Mouse (Mus musculus) heart, postnatal 0 days (tissue): ENCODE measurements around the gene Hoxc13. TPM values are rescaled to one million over a fixed set of nuclear protein-coding genes. Genes with fewer than 3 reads are reported as not detected.

Experiments
- ATAC-seq: fragments of 200-750 bp; cut with Nextera tagmentation; 2 replicates; pipeline ENCODE4 v1.8.0; 2017; ENCODE audit warnings: low read depth, moderate number of reproducible peaks, moderate library complexity; ENCODE audit not compliant: insufficient read depth
- DNase-seq: peaks from one replicate; pipeline ENCODE4 v3.0.0-alpha.2; 2016; ENCODE audit warnings: low spot score
- H3K27ac ChIP-seq: fragments of 300-500 bp; sonication (generic); 2 replicates; pipeline ENCODE4 v1.5.1; 2014; ENCODE audit warnings: low read depth, mild to moderate bottlenecking
- H3K27me3 ChIP-seq: fragments of 300-500 bp; sonication (generic); 2 replicates; pipeline ENCODE4 v1.6.1; 2014; ENCODE audit warnings: low read length, mixed read lengths; ENCODE audit not compliant: control insufficient read depth, insufficient read depth
- H3K36me3 ChIP-seq: fragments of 300-500 bp; sonication (generic); replicated peaks from 2 replicates; pipeline ENCODE4 v1.6.1; 2014; ENCODE audit warnings: low read length, mixed read lengths; ENCODE audit not compliant: control insufficient read depth, insufficient read depth
- H3K4me1 ChIP-seq: fragments of 300-500 bp; sonication (generic); 2 replicates; pipeline ENCODE4 v1.6.1; 2014; ENCODE audit warnings: antibody characterized with exemption; ENCODE audit not compliant: control insufficient read depth, insufficient read depth
- H3K4me2 ChIP-seq: fragments of 300-500 bp; sonication (generic); 2 replicates; pipeline ENCODE4 v1.6.1; 2014; ENCODE audit warnings: low read depth, mild to moderate bottlenecking, low read length, moderate library complexity
- H3K4me3 ChIP-seq: fragments of 300-500 bp; sonication (generic); 2 replicates; pipeline ENCODE4 v1.5.1; 2014; ENCODE audit warnings: low read depth, low read length
- H3K9ac ChIP-seq: fragments of 300-500 bp; sonication (generic); replicated peaks from 2 replicates; pipeline ENCODE4 v1.6.1; 2014; ENCODE audit warnings: low read depth, low read length, mixed read lengths
- H3K9me3 ChIP-seq: fragments of 300-500 bp; sonication (generic); replicated peaks from 2 replicates; pipeline ENCODE4 v1.6.1; 2016; ENCODE audit warnings: low read length; ENCODE audit not compliant: control insufficient read depth
- CTCF ChIP-seq: IDR thresholded peaks from 2 replicates; pipeline ENCODE4 v1.5.1; 2016; ENCODE audit warnings: antibody characterized with exemption, control low read depth, low read depth
- EP300 ChIP-seq: IDR thresholded peaks from 2 replicates; pipeline ENCODE4 v1.6.1; 2016; ENCODE audit warnings: antibody characterized with exemption, low read depth
- WGBS: fragments of 180-500 bp; shearing (Covaris S2); extraction: QIAGEN DNeasy Blood & Tissue Kit; methylation state at CpG from one replicate; pipeline ENCODE4 v1.1.7; 2014; 5-methylcytosine and 5-hydroxymethylcytosine counted together
- polyA plus RNA-seq: library from polyadenylated mRNA; unstranded; fragments of >200 nt; fragmentation: Nextera tagmentation; extraction: Ambion mirVana; gene quantifications from 2 replicates; pipeline ENCODE4 v1.2.1, GENCODE M21; 2015
- total RNA-seq: library from RNA; depleted of rRNA; stranded (reverse); fragments of >200 nt; gene quantifications from 2 replicates; pipeline ENCODE4 v1.2.3, GENCODE M21; 2014; ENCODE audit warnings: low replicate concordance

The Hoxc13 gene
- total and polyA plus RNA-seq, 2 experiments from 2014 or later: not detected

GRCm38 (mm10) chr15:102919336-102920180 lies 1.3 kb upstream of the Hoxc13 start:
- H3K4me1 ChIP-seq: no peaks in the 10 kb centered on the region
- H3K27ac ChIP-seq: no peak overlapping the region
- H3K27me3 ChIP-seq: peaks cover 99% of the 10 kb centered on the region
- TF ChIP-seq EP300 (no peak), CTCF (no peak)
- no peak for ATAC-seq
- 6% methylated on average over 12 of the region's 12 CpGs for WGBS
- no peak overlapping the region for H3K4me3 ChIP-seq
- H3K4me2 ChIP-seq: no peak overlapping the region
- H3K9me3 ChIP-seq: no peaks in the 10 kb centered on the region
- no peaks in the 10 kb centered on the region for H3K36me3 ChIP-seq
- DNase-seq: no peak
- no peak overlapping the region for H3K9ac ChIP-seq

- Histone ChIP-seq H3K27ac (no peak overlapping the region), H3K27me3 (peaks cover 99% of the 10 kb centered on the region), H3K9ac (no peak overlapping the region), H3K4me2 (peak overlapping the region; percentile 22; the same call in 1 of the 2 replicates), H3K4me3 (peak overlapping the region; percentile 20; the same call in 1 of the 2 replicates), H3K9me3 (no peaks in the 10 kb centered on the region), H3K4me1 (no peaks in the 10 kb centered on the region), H3K36me3 (no peaks in the 10 kb centered on the region)
- DNase-seq: no peak
- TF ChIP-seq CTCF (no peak), EP300 (no peak)
- no peak; the same call in 1 of the 2 replicates for ATAC-seq
- WGBS: 2% methylated on average over 19 of the region's 20 CpGs
Measured at GRCm38 (mm10) chr15:102920619-102921018, 284 bp upstream of the Hoxc13 start.

GRCm38 (mm10) chr15:102922012-102922362 lies 1.1 kb downstream of the Hoxc13 start:
- no peaks in the 10 kb centered on the region for H3K4me1 ChIP-seq
- no peak overlapping the region for H3K27ac ChIP-seq
- no peak overlapping the region for H3K9ac ChIP-seq
- H3K4me3 ChIP-seq: no peak overlapping the region
- H3K4me2 ChIP-seq: no peak overlapping the region
- H3K27me3 ChIP-seq: peaks cover 99% of the 10 kb centered on the region
- ATAC-seq: no peak
- H3K9me3 ChIP-seq: no peaks in the 10 kb centered on the region
- TF ChIP-seq EP300: no peak
- no peaks in the 10 kb centered on the region for H3K36me3 ChIP-seq
- WGBS: 1% methylated on average over 21 of the region's 24 CpGs
- no peak for DNase-seq

GRCm38 (mm10) chr15:102922636-102923500 lies 2.0 kb downstream of the Hoxc13 start:
- Histone ChIP-seq H3K36me3 (no peaks in the 10 kb centered on the region), H3K27ac (no peak overlapping the region), H3K4me1 (no peaks in the 10 kb centered on the region), H3K4me2 (no peak overlapping the region), H3K4me3 (no peak overlapping the region), H3K9ac (no peak overlapping the region), H3K9me3 (no peaks in the 10 kb centered on the region), H3K27me3 (peaks cover 99% of the 10 kb centered on the region)
- ATAC-seq: no peak
- 17% methylated on average over 6 of the region's 6 CpGs for WGBS
- TF ChIP-seq CTCF: no peak
- no peak for TF ChIP-seq EP300
- DNase-seq: no peak

GRCm38 (mm10) chr15:102927032-102927645 lies 6.2 kb downstream of the Hoxc13 start:
- no peak overlapping the region for H3K9ac ChIP-seq
- 2% methylated on average over 40 of the region's 40 CpGs for WGBS
- no peak overlapping the region for H3K4me2 ChIP-seq
- no peak overlapping the region for H3K27ac ChIP-seq
- ATAC-seq (no peak), DNase-seq (no peak)
- H3K36me3 ChIP-seq: no peaks in the 10 kb centered on the region
- no peaks in the 10 kb centered on the region for H3K4me1 ChIP-seq
- no peaks in the 10 kb centered on the region for H3K9me3 ChIP-seq
- TF ChIP-seq CTCF (no peak), EP300 (no peak)
- H3K27me3 ChIP-seq: peaks cover 99% of the 10 kb centered on the region
- no peak overlapping the region for H3K4me3 ChIP-seq
